Mouse (Mus musculus): Measurements from ENCODE around the gene Emp2.
A peak's percentile ranks its signal among the peaks of the same experiment; 100 is the strongest.
"Not testable (repeated sequence)": the region's sequence is repeated elsewhere in the genome, so short reads cannot be mapped to it uniquely, and the experiment has no call there.

The Emp2 gene

DNA sequence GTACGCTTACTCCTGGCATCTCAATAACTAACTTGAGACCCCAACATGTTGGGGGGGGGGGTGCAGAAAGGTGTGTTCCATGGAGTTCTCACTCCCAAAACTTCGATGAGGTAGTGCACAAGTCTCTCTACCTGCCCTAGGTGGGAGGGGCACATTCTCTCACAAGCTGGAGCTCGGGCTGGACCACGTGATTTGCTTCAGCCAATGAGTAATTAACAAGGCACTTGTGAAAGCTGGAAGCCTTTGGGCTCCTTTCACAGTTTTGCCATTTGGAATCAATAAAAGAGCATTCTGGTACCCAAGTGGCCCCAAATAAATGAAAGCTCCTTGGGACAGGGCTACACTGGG, 3.4 kb upstream of the Emp2 start:
- no peak for DNase-seq (ENCODE audit: low read depth, low spot score)

GRCm38 (mm10) chr16:10316493-10317196, 2.9 kb upstream of the Emp2 start:
- DNase-seq (ENCODE audit: low read depth, low spot score), result no peak

- DNase-seq (ENCODE audit: low read depth, low spot score), result no peak
Observed at GRCm38 (mm10) chr16:10313226-10313625, 542 bp downstream of the Emp2 start.

GRCm38 (mm10) chr16:10311989-10312388, 1.8 kb downstream of the Emp2 start:
- no peak for DNase-seq (ENCODE audit: low read depth, low spot score)

DNA sequence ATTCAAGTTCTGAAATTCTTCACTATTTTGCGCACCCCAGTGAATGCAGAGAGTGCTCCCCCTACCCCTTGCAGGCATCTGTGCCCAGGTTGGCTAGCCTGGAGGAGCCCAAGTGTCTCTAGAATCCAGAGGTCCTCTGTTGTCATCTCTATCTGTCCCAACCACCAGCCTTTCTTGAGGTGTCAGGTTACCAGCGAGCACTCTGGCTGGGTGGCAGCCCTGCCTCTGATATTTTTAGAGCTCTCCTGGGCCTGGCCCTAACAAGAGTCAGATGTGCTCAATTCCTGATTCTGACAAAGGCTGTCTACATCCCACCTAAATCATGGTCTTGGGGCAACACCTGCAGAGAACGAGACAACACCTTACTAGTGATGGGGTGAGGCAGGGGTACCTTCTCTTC, 2.7 kb downstream of the Emp2 start:
- no peak for DNase-seq (ENCODE audit: low read depth, low spot score)

- no peak for DNase-seq (ENCODE audit: low read depth, low spot score)
Observed at GRCm38 (mm10) chr16:10310507-10310906, 3.3 kb downstream of the Emp2 start.

- no peak for DNase-seq (ENCODE audit: low read depth, low spot score)
Observed at GRCm38 (mm10) chr16:10307351-10307750, 6.4 kb downstream of the Emp2 start.

GRCm38 (mm10) chr16:10306101-10306500, 7.7 kb downstream of the Emp2 start:
- DNase-seq (ENCODE audit: low read depth, low spot score), result no peak

GRCm38 (mm10) chr16:10301337-10301736, 12.4 kb downstream of the Emp2 start:
- DNase-seq (ENCODE audit: low read depth, low spot score), result no peak

DNA sequence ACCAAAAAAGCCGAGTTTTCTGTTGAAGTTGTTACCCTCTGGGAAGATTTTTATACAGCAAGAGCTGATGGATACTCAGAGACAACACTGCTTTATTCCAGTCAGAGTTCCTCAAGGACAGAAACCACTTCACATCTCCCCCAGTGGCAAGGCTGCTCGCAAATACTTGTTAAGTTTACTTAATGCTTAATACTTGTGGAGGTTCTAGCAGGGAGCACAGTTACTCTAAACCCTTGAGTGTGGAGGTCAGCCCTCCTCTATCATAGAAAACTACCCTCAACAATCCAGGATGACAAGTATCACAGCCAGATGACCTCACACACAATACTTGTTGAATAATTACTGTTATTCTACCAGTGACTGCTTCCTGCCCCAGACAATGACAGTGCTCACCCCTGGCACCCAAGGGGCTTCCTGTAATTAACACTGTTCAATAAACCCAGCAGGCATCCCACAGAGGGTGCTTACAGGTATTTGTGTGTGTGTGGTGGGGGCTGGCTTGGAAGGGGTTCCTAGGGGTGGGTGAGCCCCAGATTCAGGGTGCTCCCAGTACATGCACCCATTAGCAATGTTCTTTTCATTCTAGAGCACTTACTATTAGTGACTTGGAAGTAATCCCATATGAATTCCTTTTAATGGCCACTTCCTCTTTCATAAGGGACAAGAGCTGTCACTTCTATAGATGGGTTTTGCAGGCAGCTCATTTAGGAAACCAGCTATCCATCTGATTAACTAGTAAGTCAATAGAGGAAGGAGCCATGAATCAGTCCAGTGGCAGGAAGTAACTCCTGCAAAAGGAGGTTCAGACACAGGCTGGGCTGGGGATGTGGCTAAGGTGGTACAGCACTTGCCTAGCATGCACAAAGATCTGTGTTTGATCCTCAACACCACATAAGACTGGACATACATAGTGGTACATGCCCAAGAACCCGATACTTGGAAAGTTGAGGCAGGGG, 13.3 kb downstream of the Emp2 start:
- no peak for DNase-seq (ENCODE audit: low read depth, low spot score)

- DNase-seq (ENCODE audit: low read depth, low spot score), result no peak
Observed at GRCm38 (mm10) chr16:10299637-10300036, 14.1 kb downstream of the Emp2 start.

DNA sequence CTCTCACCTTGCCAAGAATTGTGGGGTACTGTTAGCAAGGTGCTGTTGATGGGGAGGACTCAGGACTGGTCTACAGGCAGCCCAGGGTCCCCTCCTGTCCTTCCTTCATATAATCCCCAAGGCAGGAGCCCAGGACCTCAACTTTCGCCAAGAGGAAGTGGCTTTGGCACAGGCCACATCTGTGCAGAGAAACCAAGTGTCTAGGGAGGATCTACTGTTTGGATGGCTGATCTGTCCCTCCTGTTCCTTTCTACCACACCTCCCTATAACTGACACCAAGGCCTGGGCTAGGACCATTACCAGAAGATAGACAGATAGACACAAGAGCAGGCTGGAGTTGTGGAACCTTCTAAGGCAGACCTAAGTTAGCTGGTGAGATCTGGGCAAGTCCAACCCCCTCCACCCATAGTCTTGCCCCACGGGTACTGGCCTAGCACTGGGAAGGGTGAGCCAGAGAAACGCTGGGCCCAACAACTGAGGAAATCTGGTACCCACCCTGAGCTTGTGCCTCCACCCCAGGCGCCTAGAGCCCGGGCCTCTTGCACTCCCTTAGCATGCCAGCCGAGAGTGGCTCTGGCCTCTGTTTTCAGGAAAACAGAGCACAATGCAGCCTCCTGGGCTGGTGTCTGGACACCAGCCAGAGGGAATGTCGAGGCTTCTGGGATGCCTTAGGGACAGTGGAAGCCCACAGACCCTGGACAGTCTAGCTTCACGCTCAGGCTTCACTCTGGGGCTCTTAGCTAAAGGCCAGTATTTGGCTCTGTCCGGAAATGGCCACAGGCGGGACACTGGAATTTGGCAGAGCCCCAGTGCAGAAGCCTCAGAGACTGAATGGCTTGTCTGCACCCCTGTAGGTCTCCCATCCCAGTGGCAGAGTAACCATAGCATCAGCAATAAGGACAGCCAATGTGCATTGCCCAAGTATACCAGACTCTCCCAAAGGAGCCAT, 15.8 kb downstream of the Emp2 start:
- DNase-seq (ENCODE audit: low read depth, low spot score), result no peak

- no peak for DNase-seq (ENCODE audit: low read depth, low spot score)
Observed at GRCm38 (mm10) chr16:10288115-10288514, 25.7 kb downstream of the Emp2 start.

DNA sequence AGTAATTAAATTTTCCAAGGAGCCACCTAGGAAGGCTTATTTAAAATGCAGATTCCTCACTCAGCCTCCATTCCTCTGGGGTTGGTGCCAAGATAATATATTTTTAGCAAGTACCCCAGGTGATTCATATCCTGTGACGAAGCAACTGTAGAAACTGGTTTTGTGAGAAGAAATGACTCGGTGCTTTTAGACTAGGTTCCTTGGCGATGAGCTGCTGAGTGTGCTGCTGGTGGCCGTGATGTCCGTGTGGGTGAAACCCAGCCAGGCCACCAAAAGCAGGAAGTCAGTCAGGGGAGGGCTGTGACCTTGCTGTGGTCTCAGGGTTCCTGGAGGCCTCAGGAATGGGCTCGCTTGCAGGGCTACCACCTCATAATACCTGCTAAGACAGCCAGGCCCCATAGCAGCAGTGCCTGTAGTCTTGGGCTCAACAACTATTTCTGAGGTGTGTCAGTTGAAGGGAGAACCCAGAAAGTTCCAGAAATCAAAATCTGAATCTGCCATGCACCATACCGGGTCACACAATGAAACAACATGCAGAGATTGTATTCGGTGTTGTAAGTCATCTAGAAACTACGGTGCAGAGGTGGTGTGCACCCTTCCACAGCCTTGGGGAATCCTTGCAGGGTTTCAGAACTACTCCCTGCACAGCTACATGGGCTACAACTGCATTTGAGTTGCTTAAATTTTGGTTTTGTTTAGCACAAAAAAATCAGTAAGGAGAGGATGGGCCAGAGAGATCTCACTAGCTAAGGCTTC, 27.1 kb downstream of the Emp2 start:
- peak; percentile 70 for DNase-seq (ENCODE audit: low read depth, low spot score)

DNA sequence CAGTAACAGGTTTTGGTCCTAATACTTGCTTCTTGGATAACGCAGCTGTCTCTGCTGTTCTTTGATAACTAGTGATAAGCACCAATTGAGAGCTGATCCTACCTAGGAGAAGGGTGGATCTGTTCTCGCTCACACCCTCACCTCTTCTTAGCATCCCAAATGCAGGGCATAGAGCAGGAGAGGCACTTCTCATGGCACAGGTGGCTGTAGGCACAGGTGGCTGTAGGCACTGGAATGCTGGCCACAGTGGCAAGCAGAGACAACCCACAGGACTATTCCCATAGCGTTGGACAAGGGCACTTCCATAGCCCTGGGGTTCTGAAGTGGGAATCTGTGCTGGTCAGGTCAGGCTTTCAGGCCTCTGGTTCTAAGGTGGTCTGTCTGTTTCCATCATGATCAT, 31.9 kb downstream of the Emp2 start:
- no peak for DNase-seq (ENCODE audit: low read depth, low spot score)

- DNase-seq (ENCODE audit: low read depth, low spot score), result peak; percentile 56
Observed at GRCm38 (mm10) chr16:10280286-10280951, 33.3 kb downstream of the Emp2 start.

DNA sequence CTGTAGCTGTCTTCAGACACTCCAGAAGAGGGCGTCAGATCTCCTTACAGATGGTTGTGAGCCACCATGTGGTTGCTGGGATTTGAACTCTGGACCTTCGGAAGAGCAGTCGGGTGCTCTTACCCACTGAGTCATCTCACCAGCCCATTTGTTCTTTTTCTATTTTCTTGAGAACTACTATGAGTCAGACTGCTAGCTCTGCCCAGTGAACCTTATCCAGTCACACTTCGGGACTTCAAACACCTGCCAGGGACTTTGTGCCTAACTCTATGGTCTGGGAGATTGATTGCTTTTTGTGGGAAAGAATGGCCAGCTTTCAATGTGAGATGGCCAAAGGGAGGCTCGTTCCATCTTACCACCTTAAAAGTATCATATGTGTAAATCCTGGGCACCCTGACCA, 37.0 kb downstream of the Emp2 start:
- not testable (repeated sequence) for DNase-seq (ENCODE audit: low read depth, low spot score)

DNA sequence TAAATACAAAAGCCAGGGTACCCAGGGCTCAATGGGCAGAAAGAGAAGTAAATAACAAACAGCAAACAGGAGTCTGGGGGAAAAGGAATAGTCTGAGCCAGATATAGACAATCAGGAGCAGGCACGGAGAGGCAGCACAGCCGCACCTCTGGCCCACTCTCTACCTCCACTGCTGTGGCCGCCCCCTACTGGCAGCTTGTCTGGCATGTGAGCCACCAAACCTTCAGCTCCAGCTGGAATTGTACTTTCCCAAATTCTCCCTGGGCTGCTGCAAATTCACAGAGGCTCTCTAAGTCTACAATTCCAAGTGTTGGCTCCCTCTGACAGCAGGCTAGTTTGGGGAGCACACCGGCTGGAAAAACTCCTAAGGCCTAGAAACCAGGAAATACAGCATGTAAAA, 39.3 kb downstream of the Emp2 start:
- no peak for DNase-seq (ENCODE audit: low read depth, low spot score)

GRCm38 (mm10) chr16:10272256-10272655, 41.5 kb downstream of the Emp2 start:
- no peak for DNase-seq (ENCODE audit: low read depth, low spot score)

DNA sequence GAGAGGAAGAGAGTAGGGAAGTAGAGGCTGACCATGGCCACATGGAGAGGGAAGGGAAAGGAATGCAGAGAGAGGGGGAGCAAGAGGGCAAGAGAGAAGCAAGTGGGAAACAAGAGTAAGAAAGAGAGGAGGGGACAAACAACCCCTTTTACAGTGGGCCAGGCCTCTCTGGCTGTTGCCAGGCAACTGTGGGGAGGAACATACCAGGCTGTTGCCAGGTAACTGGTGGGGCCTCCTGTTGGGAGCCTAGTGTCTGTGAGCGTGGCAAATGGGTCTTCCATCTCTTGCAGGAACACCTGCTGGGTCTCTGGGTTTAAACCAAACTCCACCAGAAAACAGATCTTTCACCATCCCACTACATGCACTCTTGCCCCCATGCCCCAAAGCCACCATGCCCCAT, 59.8 kb downstream of the Emp2 start:
- no peak for DNase-seq (ENCODE audit: low read depth, low spot score)

DNA sequence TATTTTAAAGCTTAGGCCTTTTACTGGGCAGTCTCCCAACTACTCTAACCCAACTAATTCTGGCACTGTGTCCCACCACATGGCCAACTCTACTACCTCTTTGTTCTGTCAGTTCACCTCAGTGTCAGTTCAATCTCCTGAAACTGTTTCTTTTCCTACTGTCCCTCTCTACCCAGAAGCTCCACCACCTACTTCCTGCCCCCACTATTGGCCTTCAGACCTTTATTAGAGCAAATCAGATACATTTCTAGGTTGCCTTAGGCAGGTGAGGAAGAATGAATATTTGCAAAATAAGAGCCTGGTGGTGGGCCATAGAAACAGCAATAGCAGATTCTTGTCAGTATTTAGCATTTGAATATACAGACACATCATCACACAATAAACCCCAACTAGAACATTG, 77.2 kb downstream of the Emp2 start:
- no peak for DNase-seq (ENCODE audit: low read depth, low spot score)

Measured in telencephalon, adult 2 months (tissue).